Mouse (Mus musculus) kidney, postnatal 4 days (tissue): ENCODE measurements at regions not wholly inside any gene's neighbourhood (a gene's known extent, or its start where the extent isn't known, plus 50 kb on each side); places are given as distances from the start of the nearest gene placed in this dataset.
"Not testable (repeated sequence)": the region's sequence is repeated elsewhere in the genome, so short reads cannot be mapped to it uniquely, and the experiment has no call there.

Source experiments
- DNase-seq, 2 experiments: peaks; one replicate each; pipeline ENCODE4 v3.0.0; 2021; ENCODE audit warnings: mixed read lengths in 2 of 2

DNA sequence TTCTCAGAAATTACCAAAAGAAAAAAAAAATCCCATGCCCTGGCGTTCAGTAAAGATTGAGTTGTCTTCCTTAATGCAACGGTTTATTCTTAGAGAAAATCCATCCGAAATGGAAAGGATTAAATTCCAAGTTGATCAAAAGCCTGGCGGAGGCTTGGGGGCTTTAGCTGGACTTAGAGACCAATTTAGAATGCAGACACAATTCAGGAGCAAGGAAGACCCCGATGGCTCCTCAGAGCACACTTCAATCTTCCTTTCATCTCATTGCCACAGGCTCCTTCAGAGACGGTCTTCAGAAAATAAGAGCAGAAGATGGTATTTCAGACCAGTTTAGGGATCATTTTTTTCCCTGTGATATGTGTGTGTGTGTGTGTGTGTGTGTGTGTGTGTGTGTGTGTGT is 171.8 kb downstream of the Ankrd50 start:
- DNase-seq, result no peak

DNA sequence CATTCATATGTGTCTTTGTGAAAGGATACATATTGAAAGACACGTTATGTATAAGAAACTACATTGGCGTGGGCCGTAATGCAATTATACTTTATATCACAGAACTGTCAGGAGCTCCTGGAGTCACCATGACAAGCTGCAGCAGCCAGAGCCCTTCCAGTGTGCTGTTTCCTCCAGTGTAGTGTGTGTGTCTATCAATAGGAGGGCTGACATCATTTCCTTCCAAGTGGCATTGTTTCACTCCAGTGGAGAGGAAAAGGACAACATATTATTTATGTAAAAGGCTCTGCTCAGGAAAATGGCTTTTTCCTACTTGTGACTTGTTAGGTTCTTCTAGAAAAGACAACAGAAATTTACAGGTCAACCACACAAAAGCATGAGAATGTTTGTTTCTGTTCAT is 172.5 kb downstream of the Ankrd50 start:
- peak in 1 of 2 experiments; percentile 16 for DNase-seq

DNA sequence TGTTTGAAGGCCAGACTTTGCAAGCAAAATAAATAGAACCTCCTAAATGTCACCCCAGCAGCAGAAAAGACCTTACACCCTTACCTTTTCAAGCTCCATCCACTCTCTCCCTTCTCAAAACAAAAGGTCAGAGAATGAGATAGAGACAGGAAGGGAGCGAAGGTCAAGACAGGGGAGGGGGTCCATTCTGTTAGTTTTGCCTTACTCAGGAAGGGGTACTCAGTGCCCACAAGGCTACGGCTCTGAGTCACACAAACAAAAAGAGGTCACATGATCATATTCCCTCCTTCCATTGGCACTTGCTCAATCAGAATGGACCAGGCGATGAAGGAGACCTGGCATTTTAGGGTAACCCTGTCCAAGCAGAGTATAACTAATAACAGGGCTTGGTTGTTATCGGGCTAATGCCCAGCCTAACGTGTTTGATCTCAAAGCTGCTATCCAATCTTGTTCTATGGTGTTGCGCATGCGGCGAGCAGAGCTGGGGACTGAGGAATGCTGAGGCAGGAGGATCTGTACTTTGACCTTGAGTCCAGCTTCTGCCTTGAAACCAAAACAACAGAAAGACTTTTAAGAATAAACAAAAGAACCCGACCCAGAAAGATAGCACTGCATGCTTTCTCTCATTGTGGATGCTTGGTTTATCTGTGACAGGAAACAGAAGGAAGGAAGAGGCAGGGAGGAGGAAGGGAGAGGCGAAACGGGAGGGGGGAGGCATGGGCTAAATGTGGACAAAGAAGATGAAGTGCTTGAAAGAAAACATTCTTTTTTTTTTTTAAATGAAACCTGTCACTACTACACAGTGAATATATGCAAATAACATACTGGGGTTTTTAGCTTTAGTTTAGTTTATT is 184.5 kb downstream of the Ankrd50 start:
- DNase-seq, result no peak

DNA sequence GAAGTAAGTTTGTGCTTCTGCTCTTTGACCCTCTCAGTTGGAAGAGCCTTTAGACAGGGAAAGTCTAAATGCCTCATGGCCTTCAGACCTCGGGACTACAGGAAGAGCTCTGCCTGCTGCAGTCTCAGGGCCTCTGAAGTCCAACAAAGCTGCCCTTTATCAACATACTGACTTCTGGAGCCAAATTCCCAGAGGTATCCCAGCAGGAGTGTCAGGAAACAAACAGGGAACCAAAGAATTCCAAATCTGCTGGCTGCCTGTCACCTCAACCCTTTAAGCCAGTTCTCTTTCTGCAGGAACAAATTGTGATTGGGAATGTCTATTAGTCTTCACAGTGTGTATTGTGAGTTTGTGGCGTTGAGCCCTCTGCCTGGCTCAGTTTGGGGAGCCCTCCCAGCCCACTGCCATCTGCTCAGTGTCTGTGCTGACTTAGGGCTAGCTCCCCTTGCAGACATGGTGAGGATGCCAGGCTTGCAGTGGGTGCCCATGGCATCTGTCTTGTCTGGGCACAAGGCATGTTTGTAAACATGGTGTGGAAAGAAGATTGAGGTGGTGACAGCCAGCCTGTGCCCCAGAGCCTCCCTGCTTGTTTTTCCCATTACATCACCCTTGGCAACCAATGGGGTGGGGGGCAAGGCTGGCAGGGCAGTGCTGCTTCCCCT is 185.3 kb downstream of the Ankrd50 start:
- no peak for DNase-seq

DNA sequence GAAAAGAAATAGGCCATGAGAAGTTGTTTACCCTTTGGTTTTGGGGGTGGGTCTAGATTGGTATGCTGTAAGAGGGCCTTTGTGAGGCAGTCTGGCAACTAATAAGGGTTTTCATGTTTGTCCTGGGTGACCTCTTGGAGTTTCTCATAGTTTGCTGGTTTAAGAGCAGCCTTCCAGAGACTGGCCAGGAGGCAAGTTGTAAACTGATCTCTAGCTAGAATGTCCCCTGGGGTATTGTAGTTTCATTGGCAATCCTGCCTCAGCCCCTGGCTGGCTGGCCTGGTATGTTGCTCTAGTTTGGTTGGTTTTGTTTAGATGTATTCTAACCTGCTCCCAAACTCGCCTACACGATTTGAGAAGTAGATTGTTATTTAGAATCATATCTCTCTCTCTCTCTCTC is 187.1 kb downstream of the Ankrd50 start:
- DNase-seq, result no peak

DNA sequence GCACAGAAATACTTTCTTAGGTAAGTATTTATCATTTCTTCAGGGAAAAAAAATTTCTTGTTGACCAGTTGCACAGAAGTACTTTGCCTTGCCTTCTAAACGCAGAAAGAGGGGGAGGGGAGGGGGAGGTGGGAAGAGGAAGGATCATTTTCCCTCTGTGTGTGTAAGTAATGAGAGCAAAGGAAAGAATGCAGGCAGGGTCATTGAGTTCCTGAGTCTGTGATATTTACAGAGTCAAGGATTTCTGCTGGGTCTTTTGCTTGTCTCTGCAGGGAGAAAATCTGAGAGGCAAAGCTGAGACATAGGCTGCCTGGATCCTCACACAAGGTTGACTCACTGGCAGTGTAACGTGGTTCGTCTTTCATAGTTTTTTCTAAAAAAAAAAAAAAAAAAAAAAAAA is 195.6 kb downstream of the Ankrd50 start:
- DNase-seq, result no peak

DNA sequence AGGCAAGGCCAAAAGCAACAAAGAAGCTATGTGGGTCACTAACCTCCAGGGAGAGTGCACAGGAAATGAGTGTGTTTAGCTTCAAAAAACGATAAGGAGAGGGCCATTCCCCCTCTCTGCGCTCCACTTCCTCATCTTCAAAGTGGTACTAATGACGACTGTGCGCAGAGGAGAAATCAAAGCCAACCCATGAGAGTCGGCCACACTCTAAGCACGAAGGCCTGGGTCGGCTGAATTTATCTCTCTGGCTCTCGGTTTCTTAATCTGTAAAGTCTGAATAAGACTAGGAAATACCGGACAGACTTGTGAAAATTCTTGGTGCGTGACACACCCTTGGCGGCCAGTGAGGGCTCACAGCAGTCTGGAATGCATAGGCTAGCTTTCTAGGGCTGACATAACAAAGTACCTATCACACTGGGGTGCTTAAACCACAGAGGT is 200.9 kb downstream of the Ankrd50 start:
- peak; percentile 56 to 65 for DNase-seq

DNA sequence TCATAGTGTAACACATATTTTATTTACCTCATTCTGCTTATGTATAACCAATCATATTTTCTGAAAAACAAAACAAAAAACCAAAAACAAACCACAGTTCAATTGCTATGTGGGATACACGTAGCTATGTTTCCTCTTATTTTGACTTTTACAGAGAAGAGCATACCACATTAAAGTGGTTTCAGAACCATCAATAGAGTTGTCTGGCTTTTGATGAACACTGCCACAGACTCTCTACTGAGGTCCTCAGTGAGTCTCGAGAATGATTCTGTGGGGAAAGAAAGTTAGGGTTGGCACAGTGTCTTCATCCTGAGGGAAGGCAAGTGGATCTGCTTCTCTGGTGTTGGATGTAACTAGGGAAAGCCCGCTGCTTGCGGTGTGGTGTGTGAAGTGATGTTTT is 201.8 kb downstream of the Ankrd50 start:
- DNase-seq, result no peak

DNA sequence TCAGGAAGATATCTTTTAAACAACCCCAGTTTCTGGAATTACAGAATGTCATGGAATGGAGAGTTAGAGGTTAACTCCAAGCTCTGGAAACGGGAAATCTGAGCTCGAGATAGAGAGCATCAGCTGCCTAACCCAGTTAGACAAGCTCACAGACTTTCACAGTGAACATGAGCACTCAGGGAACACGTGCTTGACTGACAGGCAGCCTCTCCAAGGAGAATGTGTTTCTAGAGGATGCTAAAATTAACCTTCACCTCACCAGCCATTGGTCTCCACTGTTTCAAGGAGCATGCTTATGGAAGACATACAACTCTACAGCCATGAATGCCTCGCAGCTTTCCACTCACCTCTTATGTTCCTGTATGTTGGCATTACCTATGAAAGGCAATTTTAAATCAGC is 203.0 kb downstream of the Ankrd50 start:
- no peak for DNase-seq

DNA sequence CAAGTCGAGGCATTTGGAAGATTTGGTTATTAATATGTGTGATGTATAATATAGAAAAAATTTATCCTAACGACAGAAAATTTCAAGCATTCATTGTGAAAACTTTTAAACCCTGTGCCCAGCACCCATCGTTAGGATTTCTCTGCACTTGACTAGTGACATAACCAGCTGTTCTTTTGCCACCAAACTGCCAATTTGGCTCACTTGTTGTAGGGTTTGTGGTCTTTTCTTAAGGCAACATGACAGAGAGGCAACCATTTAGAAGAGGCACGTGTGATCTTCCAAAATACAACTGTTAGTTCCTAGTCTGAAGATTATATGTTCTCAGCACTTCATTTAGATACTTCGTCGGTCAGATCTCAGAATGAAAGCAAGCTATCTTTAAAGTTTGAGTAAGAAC is 203.8 kb downstream of the Ankrd50 start:
- DNase-seq, result no peak

DNA sequence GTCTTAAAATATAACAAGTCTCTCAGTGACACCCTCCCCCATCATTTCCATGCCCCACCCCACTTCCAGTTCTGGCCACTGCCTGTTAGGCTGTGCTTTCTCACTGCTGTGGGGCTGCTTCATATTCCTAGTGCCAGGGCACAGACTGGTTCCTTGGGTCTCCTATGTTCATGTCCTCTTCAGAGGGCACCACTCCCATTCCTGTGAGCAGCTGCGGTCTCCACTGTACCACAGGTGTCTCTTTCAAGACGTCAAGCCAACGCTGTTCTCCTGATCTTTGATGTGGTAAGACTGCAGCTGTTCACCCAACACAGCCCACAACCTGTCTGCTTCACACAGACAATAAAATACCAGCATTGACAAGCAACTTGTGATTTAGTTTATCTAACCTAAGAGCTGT is 204.5 kb downstream of the Ankrd50 start:
- no peak for DNase-seq

DNA sequence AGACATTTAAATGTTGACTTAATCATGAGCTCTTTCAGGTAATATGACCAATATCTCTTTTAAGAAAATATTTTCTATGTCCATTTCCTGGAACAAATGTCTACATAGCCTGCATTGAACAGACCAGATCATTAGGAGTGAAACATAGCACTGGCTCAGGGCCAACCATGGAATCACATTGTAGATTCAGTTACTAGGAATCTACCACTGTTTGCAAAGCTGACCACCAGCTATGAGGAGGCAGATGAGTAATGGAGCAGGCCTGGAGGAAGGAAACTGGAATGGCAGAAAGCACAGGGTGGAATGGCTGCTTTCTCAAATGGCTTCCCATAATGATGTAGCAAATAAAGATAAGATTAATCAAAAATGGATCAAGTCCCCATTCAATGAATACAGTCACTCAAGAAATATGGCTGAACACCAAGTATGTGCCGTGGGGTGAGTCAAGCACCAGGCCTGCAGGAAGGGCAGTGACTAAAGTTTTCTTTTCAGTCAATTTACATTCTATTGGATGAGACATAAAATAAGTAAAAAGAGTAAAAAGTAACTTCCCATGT is 207.6 kb downstream of the Ankrd50 start:
- DNase-seq, result peak; percentile 33 to 43

DNA sequence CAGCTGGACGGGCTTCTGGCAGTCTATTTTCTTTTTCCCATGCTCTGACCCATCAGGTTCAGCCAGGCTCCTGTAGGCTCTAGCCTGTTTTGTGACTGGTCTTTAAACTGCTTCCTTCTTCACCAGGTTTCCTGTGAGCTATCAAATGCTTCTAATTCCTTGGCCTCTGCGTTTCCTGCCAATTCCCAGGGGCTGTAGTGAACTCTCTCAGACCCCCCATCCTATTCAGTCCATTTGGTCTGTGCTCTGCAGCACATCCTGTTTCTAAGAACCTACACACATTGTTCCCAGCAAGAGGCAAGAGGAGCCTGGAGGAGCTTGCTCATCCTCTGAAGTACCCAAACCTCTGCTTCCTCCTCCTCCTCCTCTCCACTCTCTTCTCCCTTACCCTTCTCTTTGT is 209.3 kb downstream of the Ankrd50 start:
- peak; percentile 58 to 71 for DNase-seq

DNA sequence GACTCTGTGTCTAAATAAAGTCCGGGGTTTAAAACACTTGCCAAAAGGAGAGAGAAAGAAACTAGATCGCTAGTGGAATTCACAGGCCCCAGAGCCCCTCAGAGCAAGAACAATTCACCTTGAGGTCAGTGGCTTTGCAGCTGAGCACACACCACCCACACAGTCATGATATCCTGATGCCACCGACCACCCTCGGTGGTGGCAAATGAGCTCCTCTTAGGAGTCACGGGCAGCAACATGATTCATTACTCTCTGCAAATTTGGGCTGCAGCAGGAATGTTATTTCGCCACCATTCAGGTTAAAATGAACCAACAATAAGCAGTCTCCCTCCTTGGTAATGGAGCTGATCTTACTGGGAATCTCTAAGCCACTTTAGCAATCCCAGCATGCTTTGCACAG is 213.9 kb downstream of the Ankrd50 start:
- no peak for DNase-seq

DNA sequence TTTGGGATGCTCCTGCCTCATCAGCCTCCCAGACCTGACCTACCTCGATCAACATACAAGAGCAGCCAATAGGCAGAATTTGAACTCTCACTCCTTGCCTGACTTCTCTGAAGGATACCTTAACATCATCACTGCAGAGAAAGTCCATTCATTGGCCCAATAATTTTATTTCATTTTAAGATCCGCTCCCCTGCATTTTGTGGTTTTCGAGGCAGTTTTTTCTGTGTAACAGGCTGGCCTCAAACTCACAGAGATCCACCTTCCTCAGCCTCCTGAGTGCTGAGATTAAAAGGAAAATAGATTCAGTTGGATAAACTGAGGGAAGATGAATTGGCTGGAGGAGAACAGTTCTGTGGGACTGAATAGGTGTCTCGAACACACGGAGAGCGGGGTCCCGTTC is 216.4 kb downstream of the Ankrd50 start:
- no peak for DNase-seq

DNA sequence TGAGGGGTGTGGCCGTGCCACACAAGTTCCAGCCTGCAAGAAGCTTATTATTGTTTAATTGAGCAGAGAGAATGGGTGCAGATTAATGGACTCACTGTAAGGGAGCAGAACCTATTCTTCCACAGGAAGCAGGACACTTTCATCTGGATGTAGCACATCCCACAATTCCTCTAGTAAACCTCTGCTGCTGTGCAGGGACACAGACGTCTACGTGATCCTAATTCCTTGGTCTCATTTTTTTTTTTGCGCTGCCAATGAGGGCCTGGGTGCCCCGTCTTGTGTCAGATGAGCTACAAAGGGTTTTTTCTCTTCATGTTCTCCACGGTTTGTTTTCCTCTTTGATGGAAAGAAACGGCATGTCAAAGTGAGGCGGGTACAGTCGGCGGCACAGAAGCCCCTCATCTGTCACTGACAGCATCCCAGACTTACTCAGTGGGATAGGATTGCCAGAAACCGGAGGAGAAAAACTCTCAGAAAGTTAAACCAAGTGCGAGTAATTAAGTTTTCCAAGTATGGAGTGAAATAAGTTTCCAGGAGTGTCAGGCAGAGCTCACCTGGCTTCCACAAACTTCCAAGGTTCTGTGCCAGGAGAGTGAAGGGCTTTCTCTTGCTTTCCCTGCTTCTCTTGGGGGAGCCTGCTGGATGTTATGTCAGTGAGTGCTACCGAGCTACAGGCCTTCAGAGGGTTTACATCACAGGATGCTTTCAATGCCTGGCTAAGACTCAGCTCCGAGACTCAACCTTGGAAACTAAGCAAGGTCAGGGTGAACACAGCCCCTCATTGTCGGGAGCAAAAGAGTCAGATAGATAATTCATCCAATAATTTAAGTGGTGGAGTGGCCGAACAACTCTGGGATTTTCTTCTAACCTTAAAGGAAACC is 221.1 kb downstream of the Ankrd50 start:
- no peak for DNase-seq

DNA sequence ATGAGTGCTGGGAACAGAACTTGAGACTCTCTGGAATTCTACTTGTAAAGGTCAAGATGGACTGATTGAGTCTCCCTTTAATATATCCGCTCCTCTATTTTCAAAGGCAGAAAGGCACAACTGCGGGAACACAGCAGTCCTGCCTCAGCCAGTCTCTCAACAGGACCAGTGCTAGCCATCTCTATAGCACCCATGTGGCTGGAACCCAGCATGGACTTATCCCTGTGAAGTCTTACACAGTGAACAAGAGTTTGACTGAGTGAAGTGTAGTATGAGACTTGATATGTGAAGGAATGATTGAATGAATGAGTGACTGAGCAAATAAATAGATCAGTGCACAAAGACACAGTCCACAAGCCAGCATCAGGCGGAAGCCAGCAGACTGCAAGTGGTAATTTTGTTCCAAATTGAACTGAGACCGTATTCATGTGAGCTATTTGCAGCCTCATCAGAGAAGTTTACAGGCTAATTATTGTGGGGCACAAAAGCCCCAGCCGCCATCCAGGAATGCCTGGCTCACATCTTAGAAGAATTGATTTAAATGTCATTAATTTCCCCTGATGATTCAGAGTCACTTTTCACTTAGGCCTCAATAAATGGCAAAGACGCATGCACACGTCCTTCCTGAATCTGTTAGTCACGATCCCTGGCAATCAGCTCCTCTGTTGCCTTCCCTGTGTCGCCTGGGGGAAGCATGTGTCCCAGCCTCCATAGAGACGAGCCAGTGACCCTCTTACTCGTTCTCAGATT is 223.1 kb downstream of the Ankrd50 start:
- no peak for DNase-seq

DNA sequence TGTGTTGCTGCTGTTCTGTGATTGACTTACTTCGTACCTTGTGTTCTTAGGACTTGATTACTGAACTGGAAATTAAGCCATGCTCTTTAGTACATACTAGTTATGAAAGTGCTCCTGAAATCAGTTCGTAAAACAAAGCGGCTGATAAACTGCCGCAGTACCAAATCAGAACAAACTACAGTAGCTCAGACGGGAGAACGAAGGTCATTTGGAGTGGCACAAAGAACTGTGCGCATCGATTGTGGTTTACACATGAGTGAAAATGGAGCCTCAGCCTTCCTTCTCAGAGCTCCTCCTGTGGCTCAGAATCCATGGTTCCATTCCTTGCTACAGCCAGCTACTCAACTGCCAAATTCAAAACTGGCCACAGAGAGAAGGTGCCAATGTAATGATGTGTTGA is 225.4 kb downstream of the Ankrd50 start:
- DNase-seq, result not testable (repeated sequence)

DNA sequence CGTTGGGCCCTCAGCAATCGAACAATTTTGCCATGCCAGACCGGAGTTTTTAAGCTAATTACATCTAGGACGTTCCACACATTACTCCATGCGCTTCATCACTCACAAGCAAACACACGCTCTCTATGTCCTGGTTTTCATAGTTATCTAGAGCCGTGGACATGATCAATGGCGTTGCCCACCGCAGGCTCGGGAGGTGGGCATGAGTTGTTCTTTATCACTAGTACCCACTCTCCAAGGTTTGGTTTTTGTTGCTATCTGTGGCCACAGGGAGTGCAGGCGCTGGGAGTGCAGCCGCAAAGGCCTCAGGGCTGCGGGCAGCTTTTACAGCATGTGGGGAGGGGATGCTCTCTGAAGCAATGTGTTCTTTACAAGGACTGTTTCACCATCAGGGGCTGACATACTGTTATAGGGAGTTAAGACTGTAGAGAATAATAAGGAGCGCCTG is 226.8 kb downstream of the Ankrd50 start:
- no peak for DNase-seq

DNA sequence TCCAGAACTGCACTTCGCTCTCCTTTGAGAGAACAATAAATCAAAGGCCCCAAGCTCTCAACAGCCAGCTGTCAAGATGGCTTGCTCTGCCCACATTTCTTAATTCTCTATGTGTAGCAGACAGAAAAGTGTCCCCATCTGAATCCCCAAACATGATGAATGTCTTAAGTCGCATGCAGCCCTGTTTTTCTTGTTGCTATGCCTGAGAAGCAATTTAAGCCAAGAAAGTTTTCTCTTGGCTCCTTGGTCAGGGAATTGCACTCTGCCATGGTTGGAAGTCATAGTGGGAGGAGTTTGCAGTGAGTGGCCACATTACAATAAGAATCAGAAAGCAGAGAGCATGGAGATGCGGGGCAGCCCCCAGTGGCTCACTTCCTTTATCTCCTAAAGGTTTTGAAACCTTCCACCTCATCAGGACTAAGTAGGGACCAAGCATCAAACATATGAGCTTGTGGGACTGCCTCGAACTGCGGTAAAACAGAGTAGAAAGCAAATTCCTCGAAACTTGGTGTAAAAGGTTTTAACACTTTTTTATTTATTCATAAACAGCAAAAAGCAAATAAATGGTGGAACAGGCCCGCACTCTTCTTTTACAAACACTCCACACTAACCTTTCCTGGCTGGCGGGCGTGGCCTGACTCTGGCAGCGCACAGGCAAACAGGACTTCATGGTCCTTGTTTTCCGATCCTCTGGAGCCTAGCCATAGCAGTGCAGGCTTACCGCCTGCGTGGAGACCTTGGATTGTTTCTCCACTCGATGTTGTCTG is 227.4 kb downstream of the Ankrd50 start:
- DNase-seq, result no peak

DNA sequence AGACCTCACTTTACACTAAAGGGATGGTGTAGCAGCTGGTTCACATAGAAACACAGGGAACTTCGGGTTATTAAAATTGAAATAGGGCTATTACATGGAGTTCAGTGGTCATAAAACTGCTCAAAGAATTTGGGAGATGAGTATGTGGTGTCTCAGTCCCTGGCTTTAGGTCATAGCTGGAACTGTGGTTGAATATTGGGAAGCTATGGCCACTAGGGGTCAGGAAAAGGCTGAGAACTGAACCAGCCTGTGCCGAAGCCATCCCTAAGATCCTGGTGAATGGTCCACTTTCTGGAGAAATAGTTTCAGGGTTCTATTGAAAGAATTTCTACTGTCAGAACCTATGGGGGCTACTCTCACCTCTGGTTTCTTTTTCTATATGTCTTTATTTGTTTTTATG is 229.0 kb downstream of the Ankrd50 start:
- DNase-seq, result peak; percentile 50 to 51
